Mouse (Mus musculus): ENCODE data around the gene Gm20388. TPM values are rescaled to one million over a fixed set of nuclear protein-coding genes. Genes with fewer than 3 reads are reported as not detected.

Gene Gm20388
- polyA plus RNA-seq, 1 experiment from 2014 or later = 3.6 TPM

GRCm38 (mm10) chr8:120228781-120229573, 318.3 kb downstream of the Gm20388 start:
- peak; percentile 66 for DNase-seq (ENCODE audit: low spot score)
- Histone ChIP-seq H3K9me3 (no peaks in the 10 kb centered on the region), H3K4me3 (peak overlapping the region; percentile 80), H3K27me3 (replicated peaks; ENCODE audit: low read depth, poor library complexity, severe bottlenecking) (peaks cover 68% of the 10 kb centered on the region), H3K36me3 (replicated peaks) (peaks cover 7% of the 10 kb centered on the region; the same call in 1 of the 2 replicates), H3K4me1 (peaks cover 94% of the 10 kb centered on the region), H3K27ac (replicated peaks) (peak overlapping the region; percentile 86)
- under 1% methylated on average over 125 of the region's 125 CpGs for WGBS

DNA sequence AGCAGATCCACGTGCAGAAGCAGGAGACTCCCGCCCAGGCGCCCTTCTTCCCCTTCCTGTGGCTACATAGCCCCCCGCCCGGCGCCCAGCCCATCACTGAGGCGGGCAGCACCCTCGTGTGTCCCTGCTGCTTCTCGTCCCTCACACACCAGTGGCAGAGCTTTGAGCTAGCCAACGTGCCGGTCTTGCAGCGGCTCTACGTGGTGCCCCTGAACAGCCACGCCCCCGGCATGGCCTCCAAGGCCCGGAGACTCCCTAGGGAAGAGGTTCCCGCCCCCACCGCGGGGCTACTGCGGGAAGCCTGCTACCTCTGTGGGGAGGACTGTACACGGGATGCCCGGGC, 318.9 kb downstream of the Gm20388 start:
- Histone ChIP-seq H3K9me3 (no peaks in the 10 kb centered on the region), H3K27ac (replicated peaks) (peak overlapping the region; percentile 86), H3K27me3 (replicated peaks; ENCODE audit: low read depth, poor library complexity, severe bottlenecking) (peaks cover 74% of the 10 kb centered on the region), H3K4me3 (peak overlapping the region; percentile 80), H3K36me3 (replicated peaks) (peaks cover 11% of the 10 kb centered on the region), H3K4me1 (peaks cover 94% of the 10 kb centered on the region)
- under 1% methylated on average over 22 of the region's 22 CpGs for WGBS
- DNase-seq (ENCODE audit: low spot score) = peak; percentile 67

DNA sequence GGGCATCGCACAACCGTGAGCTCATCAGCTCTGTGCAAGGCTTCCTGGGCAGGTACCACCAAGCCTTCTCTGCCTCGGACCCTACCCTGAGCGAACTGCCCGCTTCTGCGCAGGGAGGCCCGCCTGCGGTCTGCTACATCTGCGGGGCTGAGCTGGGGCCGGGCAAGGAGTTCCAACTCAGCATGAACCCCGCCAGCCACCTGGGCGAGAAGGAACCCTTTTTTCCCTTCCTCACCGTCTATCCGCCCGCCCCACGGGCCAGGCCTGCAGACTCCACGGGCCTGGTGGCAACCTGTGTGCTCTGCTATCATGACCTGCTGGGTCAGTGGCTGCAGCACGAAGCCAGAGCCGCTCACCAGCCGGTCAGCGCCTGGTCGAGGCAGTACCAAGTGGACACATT, 319.4 kb downstream of the Gm20388 start:
- H3K36me3 ChIP-seq (replicated peaks) = peaks cover 17% of the 10 kb centered on the region
- H3K4me1 ChIP-seq = peaks cover 94% of the 10 kb centered on the region
- H3K4me3 ChIP-seq = peak overlapping the region; percentile 80
- H3K27ac ChIP-seq (replicated peaks) = peak overlapping the region; percentile 86
- peaks cover 77% of the 10 kb centered on the region for H3K27me3 ChIP-seq (replicated peaks; ENCODE audit: low read depth, poor library complexity, severe bottlenecking)
- H3K9me3 ChIP-seq = no peaks in the 10 kb centered on the region
- peak; percentile 54 for DNase-seq (ENCODE audit: low spot score)
- 6% methylated on average over 22 of the region's 22 CpGs for WGBS

- peaks cover 86% of the 10 kb centered on the region for H3K4me1 ChIP-seq
- H3K36me3 ChIP-seq (replicated peaks) = peaks cover 26% of the 10 kb centered on the region
- peaks cover 73% of the 10 kb centered on the region for H3K27me3 ChIP-seq (replicated peaks; ENCODE audit: low read depth, poor library complexity, severe bottlenecking)
- no peaks in the 10 kb centered on the region for H3K9me3 ChIP-seq
- DNase-seq (ENCODE audit: low spot score) = peak; percentile 35
- 26% methylated on average over 18 of the region's 18 CpGs for whole genome bisulfite sequencing
- H3K27ac ChIP-seq (replicated peaks) = peak overlapping the region; percentile 86; the same call in 1 of the 2 replicates
- H3K4me3 ChIP-seq = peak overlapping the region; percentile 80
Observed at GRCm38 (mm10) chr8:120230715-120231614, 320.3 kb downstream of the Gm20388 start.

DNA sequence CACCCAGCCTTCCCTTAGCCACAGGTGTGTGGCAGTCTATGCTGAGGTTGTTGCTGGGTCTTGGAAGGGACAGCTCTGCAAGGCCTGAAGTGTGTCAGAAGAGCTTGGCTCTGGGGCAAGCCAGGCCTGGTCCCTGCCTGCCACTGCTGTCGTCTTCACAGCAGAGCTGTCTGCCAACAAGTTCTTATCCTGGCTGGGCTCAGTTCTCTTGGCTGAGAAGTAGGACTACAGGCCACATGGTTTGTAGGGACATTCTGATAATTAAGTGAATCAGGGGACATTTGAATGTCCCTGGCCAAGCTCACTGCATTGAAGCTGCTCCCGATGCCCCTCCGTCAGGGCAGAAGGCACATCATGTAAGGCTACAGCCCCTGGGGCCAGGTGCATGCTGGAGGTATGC, 321.2 kb downstream of the Gm20388 start:
- DNase-seq (ENCODE audit: low spot score) = no peak
- Histone ChIP-seq H3K36me3 (replicated peaks) (peaks cover 35% of the 10 kb centered on the region), H3K27ac (replicated peaks) (no peak overlapping the region), H3K4me3 (peak overlapping the region; percentile 80), H3K27me3 (replicated peaks; ENCODE audit: low read depth, poor library complexity, severe bottlenecking) (peaks cover 71% of the 10 kb centered on the region), H3K4me1 (peaks cover 80% of the 10 kb centered on the region), H3K9me3 (no peaks in the 10 kb centered on the region)
- 70% methylated on average over 3 of the region's 3 CpGs for WGBS

- H3K27ac ChIP-seq (replicated peaks) = peak overlapping the region; percentile 55; the same call in 1 of the 2 replicates
- DNase-seq (ENCODE audit: low spot score) = no peak
- H3K9me3 ChIP-seq = no peaks in the 10 kb centered on the region
- H3K36me3 ChIP-seq (replicated peaks) = peaks cover 40% of the 10 kb centered on the region
- H3K4me3 ChIP-seq = peak overlapping the region; percentile 80
- H3K27me3 ChIP-seq (replicated peaks; ENCODE audit: low read depth, poor library complexity, severe bottlenecking) = peaks cover 66% of the 10 kb centered on the region
- 37% methylated on average over 4 of the region's 4 CpGs for WGBS
- H3K4me1 ChIP-seq = peaks cover 80% of the 10 kb centered on the region
Observed at GRCm38 (mm10) chr8:120232398-120232797, 321.8 kb downstream of the Gm20388 start.

GRCm38 (mm10) chr8:120232913-120233312, 322.3 kb downstream of the Gm20388 start:
- DNase-seq (ENCODE audit: low spot score) = no peak

DNA sequence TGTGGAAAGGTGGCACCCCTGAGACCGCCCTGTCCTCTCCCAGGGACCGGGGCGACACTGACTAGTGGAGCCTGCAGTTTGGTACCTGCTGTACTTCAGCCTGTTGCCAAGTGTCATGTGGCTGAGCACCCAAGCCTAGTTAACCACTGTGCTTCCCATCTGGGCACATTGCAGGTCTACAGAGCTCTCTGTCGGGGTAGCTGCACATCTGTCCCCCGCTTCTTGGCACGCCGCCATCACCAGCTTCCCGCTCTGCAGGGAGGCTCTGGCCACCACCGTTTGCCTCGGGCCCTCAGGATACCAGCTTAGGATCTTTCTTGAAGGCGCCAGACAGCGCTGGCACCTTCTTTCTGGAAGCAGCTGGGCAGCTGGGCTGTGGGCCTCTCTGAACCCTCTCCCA, 323.8 kb downstream of the Gm20388 start:
- peaks cover 56% of the 10 kb centered on the region for H3K27me3 ChIP-seq (replicated peaks; ENCODE audit: low read depth, poor library complexity, severe bottlenecking)

More at GRCm38 (mm10) chr8:120232913-120233312, 322.3 kb downstream of the Gm20388 start:
- Histone ChIP-seq H3K27ac (replicated peaks) (peak overlapping the region; percentile 55), H3K4me1 (peaks cover 76% of the 10 kb centered on the region), H3K9me3 (no peaks in the 10 kb centered on the region), H3K27me3 (replicated peaks; ENCODE audit: low read depth, poor library complexity, severe bottlenecking) (peaks cover 61% of the 10 kb centered on the region), H3K36me3 (replicated peaks) (peaks cover 45% of the 10 kb centered on the region), H3K4me3 (peak overlapping the region; percentile 80)
- 30% methylated on average over 13 of the region's 13 CpGs for WGBS

GRCm38 (mm10) chr8:120234866-120235265, 324.2 kb downstream of the Gm20388 start:
- Histone ChIP-seq H3K4me3 (no peak overlapping the region), H3K36me3 (replicated peaks) (peaks cover 65% of the 10 kb centered on the region), H3K27ac (replicated peaks) (0 out of 2 replicates have a peak overlapping the region, but pooled peaks have one; percentile 19), H3K9me3 (peaks cover 4% of the 10 kb centered on the region), H3K27me3 (replicated peaks; ENCODE audit: low read depth, poor library complexity, severe bottlenecking) (peaks cover 52% of the 10 kb centered on the region), H3K4me1 (peaks cover 69% of the 10 kb centered on the region)
- 86% methylated on average over 8 of the region's 8 CpGs for WGBS
- no peak for DNase-seq (ENCODE audit: low spot score)

More for the DNA sequence above, 323.8 kb downstream of the Gm20388 start:
- peaks cover 4% of the 10 kb centered on the region for H3K9me3 ChIP-seq
- DNase-seq (ENCODE audit: low spot score) = no peak
- no peak overlapping the region for H3K4me3 ChIP-seq
- H3K27ac ChIP-seq (replicated peaks) = 0 out of 2 replicates have a peak overlapping the region, but pooled peaks have one; percentile 19
- H3K36me3 ChIP-seq (replicated peaks) = peaks cover 60% of the 10 kb centered on the region
- 82% methylated on average over 12 of the region's 12 CpGs for WGBS
- peaks cover 73% of the 10 kb centered on the region for H3K4me1 ChIP-seq

DNA sequence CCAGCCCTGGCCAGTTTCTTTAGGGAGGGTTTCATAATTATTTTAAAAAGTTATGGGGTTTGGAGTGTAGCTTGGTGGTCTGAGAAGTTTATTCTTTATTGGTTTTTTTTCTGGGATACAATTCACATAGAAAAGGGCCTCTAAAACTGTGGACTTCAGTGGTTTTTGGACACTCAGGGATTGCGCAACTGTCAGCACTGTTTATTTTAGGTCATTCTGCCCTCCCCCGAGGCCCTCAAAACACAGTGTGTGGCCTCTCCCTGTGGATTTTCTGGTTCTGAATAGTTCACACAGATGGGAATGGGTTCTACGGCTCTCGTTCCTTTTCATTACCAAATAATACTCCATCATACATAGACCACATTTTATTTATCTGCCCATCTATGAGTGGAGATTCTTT, 332.6 kb downstream of the Gm20388 start:
- Histone ChIP-seq H3K36me3 (replicated peaks) (peaks cover 83% of the 10 kb centered on the region), H3K4me1 (0 out of 2 replicates have a peak, but pooled peaks cover 6% of the 10 kb centered on the region), H3K9me3 (peaks cover 8% of the 10 kb centered on the region), H3K27ac (replicated peaks) (no peak overlapping the region), H3K27me3 (replicated peaks; ENCODE audit: low read depth, poor library complexity, severe bottlenecking) (peaks cover 3% of the 10 kb centered on the region; the same call in 1 of the 2 replicates), H3K4me3 (no peak overlapping the region)
- no peak for DNase-seq (ENCODE audit: low spot score)
- WGBS = 97% methylated on average over 4 of the region's 4 CpGs

GRCm38 (mm10) chr8:120243916-120244451, 333.3 kb downstream of the Gm20388 start:
- WGBS = 93% methylated on average over 5 of the region's 5 CpGs
- Histone ChIP-seq H3K27me3 (replicated peaks; ENCODE audit: low read depth, poor library complexity, severe bottlenecking) (no peaks in the 10 kb centered on the region), H3K4me1 (0 out of 2 replicates have a peak, but pooled peaks cover 2% of the 10 kb centered on the region), H3K27ac (replicated peaks) (no peak overlapping the region), H3K36me3 (replicated peaks) (peaks cover 76% of the 10 kb centered on the region), H3K4me3 (no peak overlapping the region), H3K9me3 (peaks cover 7% of the 10 kb centered on the region; the same call in 1 of the 2 replicates)
- DNase-seq (ENCODE audit: low spot score) = no peak

- 90% methylated on average over 10 of the region's 10 CpGs for WGBS
Observed at GRCm38 (mm10) chr8:120244553-120244952, 333.9 kb downstream of the Gm20388 start.

More at GRCm38 (mm10) chr8:120244553-120244952, 333.9 kb downstream of the Gm20388 start:
- no peak for DNase-seq (ENCODE audit: low spot score)
- Histone ChIP-seq H3K4me3 (no peak overlapping the region), H3K9me3 (peaks cover 7% of the 10 kb centered on the region; the same call in 1 of the 2 replicates), H3K27ac (replicated peaks) (no peak overlapping the region), H3K36me3 (replicated peaks) (peaks cover 70% of the 10 kb centered on the region), H3K4me1 (peaks cover 2% of the 10 kb centered on the region; the same call in 1 of the 2 replicates), H3K27me3 (replicated peaks; ENCODE audit: low read depth, poor library complexity, severe bottlenecking) (no peaks in the 10 kb centered on the region)

Measured in embryonic facial prominence, embryonic 10.5 days (tissue).